Mouse (Mus musculus) WW6 (cell line): ENCODE results near the gene Kifc3.
"Not testable (repeated sequence)": the region's sequence is repeated elsewhere in the genome, so short reads cannot be mapped to it uniquely, and the experiment has no call there.

ENCODE experiments used
- DNase-seq: peaks from one replicate; pipeline ENCODE4 v3.0.0-alpha.2; 2013; ENCODE audit warnings: low read depth, low spot score

Kifc3 gene

DNA sequence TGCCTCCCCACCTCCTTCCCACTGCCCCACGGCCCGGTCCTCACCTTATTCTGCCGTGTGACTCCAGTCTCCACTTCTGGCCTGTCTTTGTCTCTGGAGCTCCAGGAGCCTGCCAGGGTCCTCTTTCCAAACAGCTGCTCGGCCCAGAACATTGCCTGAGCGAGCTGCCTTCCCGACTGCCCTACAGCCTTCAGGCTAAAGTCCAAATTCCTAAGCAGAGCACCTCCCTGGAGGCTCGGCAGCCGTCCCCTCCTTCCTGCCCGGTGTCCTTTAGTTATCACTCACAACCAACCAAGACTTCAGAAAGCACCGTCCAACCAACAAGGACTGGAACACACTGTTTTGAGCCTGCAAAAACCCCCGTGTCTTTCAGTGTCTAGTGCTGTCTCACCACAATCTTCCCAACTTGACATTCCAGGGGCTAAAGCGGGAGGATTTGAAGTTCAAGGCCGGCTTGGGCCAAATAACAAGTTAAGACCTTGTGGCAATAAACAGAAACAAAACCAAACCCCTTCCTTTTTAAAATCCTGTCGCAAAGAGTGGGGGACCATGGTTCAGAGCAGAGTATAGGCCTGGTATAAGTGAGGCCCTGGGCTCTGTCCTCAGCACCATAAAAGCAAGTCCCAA is at the start of gene Kifc3:
Kifc3 (minus strand) TSS at position 164 of the 627 bp plus-strand sequence.
- DNase-seq = no peak

- peak; percentile 76 for DNase-seq
Measured at GRCm38 (mm10) chr8:95252056-95252455, 49.4 kb upstream of the Kifc3 start.

- no peak for DNase-seq
Measured at GRCm38 (mm10) chr8:95249847-95250246, 47.2 kb upstream of the Kifc3 start.

- no peak for DNase-seq
Measured at GRCm38 (mm10) chr8:95247277-95247676, 44.7 kb upstream of the Kifc3 start.

- DNase-seq = no peak
Measured at GRCm38 (mm10) chr8:95245180-95245579, 42.6 kb upstream of the Kifc3 start.

- no peak for DNase-seq
Measured at GRCm38 (mm10) chr8:95243853-95244252, 41.2 kb upstream of the Kifc3 start.

GRCm38 (mm10) chr8:95242826-95243571 is 40.4 kb upstream of the Kifc3 start:
- DNase-seq = no peak

- no peak for DNase-seq
Measured at GRCm38 (mm10) chr8:95242099-95242825, 39.6 kb upstream of the Kifc3 start.

DNA sequence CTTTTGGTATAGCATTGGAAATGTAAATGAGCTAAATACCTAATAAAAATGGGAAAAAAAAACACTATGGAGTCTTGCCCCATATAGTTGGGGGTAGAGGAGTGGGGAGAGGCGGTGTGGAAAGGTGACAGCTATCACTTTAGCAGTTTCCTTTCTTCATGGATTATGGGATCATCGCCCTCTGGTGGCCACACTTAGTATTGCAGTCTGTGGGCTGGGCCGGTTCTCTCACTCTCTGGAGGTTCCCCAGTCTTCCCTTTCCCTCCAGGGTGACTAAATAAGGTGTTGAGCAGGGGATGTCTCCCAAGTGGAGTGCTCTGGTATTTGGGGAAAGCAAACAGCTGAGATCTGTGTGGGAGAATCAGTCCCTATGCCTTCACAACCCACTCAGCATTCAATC is 33.1 kb upstream of the Kifc3 start:
- DNase-seq = no peak

DNA sequence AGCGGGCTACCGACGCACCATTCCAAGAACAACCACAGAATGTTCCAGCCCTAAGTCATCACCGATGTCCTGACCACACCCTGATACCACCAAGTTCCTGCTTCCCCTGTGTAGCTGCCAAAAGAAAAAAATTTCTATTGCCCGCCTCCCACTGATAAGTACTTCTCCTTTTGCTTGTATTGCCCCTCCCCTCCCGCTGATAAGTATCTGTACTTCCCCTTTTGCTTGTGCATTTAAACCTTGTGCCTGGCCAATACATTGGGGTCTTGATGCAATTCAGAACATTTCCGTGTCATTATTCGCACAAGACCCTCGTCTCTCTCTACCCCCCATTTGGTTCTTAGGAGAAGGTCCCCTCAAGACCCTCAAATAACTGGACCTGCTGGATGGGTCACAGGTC is 27.5 kb upstream of the Kifc3 start:
- not testable (repeated sequence) for DNase-seq

DNA sequence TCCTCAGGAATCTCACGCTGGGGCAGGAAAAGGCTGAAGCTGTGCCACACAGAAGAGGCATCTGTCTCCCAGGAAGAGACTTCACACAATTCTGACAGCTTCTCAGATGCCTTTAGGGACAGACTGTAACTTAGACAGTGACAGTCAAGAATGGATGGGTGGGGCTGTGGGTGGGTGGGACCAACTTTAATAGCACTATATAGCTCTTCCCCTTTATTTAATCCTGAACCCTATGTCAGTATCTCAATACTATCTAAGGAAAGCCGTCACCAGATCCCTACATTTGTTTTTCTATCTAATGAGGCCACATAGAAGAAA is 24.5 kb upstream of the Kifc3 start:
- no peak for DNase-seq

GRCm38 (mm10) chr8:95226251-95227150 is 23.9 kb upstream of the Kifc3 start:
- no peak for DNase-seq

GRCm38 (mm10) chr8:95223969-95224368 is 21.4 kb upstream of the Kifc3 start:
- DNase-seq = no peak

DNA sequence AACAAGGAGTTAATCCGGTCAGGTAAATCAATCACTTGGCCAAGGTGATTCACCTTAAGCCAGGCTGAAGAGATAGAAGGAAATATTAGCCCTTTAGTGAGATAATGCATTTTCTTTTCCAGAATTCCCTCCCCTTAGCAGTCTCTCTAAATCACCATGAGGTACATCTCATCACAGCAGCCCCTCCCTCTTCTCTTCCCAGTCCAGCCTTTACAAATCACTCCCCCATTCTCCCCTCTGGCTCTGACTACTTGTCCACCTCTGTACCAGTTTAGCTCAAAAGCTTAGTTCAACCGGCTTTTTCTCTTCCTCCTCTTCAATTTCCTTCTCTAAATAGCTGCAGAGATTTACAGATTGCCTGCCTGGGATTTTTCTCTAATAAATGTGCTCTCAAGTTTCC is 18.4 kb upstream of the Kifc3 start:
- no peak for DNase-seq

DNA sequence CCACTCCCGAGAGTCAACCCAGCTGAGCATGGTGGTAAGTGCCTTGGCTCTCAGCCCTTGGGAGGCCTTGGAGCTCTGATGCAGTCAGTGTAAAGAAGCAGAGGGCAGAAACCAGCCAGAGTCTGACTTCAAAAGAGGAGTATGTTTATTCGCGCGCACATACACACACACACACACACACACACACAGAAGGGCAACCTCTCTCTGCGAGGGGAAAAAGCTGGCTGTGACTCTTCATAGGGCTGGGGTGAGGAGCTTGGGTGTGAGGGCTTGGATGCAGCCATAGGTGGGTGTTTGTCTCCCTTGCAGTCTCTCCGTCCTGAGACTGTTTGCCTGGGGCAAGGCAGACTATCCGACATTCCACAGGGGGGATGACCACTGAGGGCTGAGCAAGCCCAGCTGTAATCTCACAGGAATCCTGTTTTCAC is 18.0 kb upstream of the Kifc3 start:
- no peak for DNase-seq

- no peak for DNase-seq
Measured at GRCm38 (mm10) chr8:95219623-95220022, 17.0 kb upstream of the Kifc3 start.

GRCm38 (mm10) chr8:95215709-95216360 is 13.2 kb upstream of the Kifc3 start:
- no peak for DNase-seq

GRCm38 (mm10) chr8:95209924-95210323 is 7.3 kb upstream of the Kifc3 start:
- no peak for DNase-seq

- DNase-seq = no peak
Measured at GRCm38 (mm10) chr8:95205946-95206345, 3.3 kb upstream of the Kifc3 start.

GRCm38 (mm10) chr8:95204039-95204380 is 1.4 kb upstream of the Kifc3 start:
- peak; percentile 56 for DNase-seq

- DNase-seq = no peak
Measured at GRCm38 (mm10) chr8:95203326-95204038, 870 bp upstream of the Kifc3 start.
